Mouse (Mus musculus) lung, postnatal 4 days (tissue): ENCODE measurements around the gene Calcrl.

ENCODE experiments used
- DNase-seq, 2 experiments: peaks; one replicate each; pipeline ENCODE4 v3.0.0; 2021

Gene Calcrl

DNA sequence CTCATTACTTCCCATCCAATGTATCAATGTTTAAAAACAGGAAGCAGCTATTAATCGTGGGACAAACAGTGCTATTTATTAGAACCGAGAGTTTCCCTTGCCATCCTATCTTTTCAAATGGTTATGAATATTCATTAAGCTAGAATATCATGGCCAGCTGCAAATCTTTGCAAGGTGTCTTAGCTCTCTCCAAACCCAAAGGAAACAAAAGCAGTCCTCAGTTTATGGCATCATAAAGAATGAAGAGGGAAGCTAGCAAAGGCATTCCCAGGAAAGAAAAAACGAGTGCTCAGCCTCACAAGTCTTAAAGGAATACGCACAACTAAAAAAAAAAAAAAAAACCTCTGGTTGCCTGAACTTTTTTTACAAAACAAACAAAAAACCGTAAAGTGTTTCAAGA is 128.7 kb downstream of the Calcrl start:
- no peak for DNase-seq

DNA sequence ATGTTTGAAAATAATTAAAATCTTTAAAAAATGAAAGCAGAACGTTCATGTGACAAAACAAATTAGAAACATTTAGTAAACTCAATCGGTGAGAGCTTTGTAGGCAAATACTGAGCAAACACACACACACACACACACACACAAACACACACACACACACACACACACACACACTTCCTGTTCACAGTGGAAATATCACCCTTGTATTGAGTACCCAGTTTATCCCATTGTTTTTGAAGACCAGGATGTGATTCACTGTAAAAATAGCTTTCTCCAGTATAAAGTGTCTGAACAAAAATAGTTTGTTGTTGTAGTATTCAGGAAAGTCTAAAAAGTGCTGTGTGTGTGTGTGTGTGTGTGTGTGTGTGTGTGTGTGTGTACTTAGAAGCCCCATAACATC is 130.1 kb downstream of the Calcrl start:
- peak; percentile 30 to 39 for DNase-seq

DNA sequence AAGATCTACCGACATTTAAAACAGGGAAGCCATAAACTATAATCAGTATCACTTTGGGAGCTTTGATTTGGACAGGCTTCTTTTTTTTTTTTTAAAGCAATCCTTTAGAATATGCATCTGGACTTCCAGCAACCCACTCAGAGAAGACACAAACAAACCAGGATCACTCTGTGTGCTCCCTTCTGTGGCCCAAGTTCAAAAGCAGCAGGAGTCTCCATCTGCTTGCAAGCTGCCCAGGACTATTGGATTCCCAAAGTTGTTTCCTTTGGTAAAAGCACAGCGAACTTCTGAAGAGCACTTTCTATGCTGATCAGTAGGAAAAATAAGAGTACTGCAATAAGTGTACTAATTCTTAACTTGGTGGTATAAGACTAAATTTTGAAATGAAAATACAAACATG is 130.6 kb downstream of the Calcrl start:
- no peak for DNase-seq

DNA sequence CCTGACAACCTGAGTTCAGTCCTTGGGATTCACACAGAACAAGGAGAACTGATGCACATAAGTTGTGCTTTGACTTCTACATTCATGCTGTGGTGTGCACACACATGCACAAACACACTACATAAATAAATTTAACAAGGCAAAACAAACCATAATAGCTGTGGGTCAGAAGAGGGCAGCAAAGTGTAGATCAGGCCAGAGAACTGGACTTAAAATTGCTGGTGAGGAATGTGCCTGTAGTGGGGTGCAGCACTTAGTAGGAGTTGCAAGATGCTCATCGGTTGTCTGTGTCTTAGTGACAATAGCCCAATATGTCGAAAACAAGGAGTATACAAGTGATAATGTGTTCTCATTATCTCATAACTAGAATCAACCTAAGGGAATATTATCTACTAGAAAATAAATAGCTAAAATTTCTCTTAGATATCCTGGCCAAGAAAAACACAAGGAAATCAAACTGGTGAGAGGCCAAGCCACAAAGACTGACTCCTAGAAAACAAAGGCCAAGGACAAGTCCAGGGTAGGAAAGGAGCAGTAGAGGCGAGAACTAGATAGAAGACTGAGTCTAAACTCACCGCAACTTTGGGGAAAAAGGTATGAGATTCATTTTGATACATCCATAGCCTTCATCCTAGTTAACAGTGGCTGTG is 132.7 kb downstream of the Calcrl start:
- DNase-seq: no peak

DNA sequence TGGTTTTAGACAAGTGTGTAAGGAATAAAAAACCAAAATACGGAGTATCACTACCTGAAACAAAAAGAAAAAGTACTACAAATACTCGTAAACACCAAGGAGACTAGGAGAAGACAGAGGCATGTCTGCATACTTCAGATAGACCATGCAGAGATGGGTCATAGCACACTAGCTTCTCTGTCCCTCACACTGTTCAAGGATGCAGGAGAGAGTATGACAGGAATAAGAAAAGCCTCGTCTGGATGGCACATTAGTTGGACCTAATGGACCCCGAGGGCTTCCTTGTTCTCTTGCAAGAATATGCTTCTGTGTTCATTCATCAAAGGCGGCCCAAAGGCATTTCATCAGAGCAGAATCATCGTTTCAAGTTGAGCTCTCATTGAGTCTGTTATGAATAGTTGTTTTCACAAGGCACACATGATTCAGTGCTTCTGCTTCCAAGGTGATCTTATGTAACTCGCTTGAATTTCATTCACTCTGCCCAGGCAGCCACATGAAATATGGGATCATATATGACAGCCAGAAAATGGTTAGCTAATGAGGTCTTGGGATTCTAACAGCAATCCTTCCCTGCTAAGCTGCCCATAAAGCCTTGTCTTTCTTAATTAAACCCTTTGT is 136.2 kb downstream of the Calcrl start:
- no peak for DNase-seq
